Mouse (Mus musculus) retina, postnatal 1 day (tissue): Measurements from ENCODE around the gene Gbf1.

Source experiments
- DNase-seq: peaks from one replicate; pipeline ENCODE4 v3.0.0-alpha.2; 2012

Gene Gbf1

DNA sequence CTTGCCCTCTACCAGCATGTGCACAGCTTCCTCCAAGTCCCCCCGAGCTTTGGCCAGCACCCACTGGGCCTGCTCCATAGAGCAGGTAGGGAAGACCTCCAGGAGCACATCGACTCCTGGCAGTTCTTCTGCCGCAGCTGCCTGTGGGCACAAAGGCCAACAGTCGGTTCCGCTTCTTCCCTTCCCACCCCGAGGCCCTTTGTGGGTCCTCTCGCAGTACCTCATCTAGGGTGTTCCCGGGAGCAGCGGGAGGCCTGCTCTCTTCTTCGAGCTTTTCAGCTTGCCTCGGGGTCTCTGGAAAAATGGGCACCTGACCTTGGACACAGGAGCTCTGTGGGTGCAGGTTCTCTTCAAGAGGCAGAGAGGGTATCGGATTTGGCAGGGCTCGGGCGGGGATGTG lies 179.0 kb downstream of the Gbf1 start:
- no peak for DNase-seq

DNA sequence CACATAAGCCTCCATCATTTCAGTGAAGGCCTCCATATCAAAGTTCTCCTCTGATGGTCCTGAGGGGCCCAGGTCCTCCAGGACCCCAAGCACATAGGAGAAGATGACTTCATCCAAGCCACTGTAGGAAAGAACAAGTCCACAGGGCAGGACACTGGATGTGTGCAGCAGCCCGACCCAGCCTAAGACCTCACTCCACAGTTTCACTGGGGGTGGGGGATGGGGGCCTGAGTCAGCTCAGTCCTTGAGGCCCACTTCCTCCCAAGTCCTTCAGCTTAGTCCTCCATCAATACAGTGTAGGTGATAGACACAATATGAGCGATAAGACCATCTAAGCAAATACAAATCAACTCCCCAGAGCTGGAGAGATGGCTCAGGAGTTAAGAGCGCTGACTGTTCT lies 179.6 kb downstream of the Gbf1 start:
- no peak for DNase-seq

DNA sequence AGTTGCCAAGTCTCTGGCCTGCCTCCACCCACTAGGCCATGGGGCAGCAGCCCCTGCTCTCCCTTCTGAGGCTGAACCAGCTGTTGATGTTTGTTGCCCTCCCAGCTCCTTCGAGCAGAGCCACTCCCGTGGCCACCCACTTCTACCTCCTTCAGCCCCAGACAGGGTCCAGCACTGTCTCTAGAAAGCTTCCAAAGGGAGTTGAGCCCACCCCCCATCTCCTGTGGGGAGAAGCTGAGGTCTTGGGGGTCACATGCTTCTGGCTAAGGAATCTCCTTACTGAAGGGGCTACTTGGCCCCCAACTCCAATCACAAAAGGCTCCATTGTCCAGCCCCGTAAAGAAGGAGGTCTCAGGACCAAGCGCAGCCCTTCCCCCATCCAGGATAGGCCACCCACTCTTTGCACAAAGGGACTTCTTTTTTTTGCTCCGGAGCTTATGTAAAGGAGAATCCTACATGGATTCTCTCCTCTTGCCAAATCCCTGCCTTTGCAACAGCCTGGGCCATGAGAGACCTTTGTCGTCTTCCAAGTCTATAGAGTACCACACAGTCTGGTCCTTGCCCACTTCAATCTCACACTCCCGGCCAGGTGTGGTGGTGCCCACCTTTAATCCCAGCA lies 180.5 kb downstream of the Gbf1 start:
- no peak for DNase-seq

DNA sequence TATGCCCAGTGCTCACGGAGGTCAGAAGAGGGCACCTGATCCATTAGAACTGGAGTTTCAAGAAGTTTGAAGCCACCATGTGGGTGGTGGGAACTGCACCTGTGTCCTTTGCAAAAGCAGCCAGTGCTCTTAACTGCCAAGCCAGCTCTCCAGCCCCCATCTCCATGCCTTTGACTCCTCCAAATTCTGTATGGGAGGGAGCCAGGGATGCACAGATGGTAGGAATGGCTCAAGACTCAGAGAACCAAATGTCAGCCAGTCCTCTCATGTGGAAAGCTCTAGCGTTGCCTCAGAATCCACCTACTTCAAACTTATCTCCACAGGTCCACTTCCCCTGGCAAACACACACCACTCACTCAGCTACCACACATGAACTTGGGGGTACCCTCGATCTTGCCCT lies 181.6 kb downstream of the Gbf1 start:
- DNase-seq = no peak
